Mouse (Mus musculus) embryonic facial prominence, embryonic 10.5 days (tissue): Measurements from ENCODE around the gene Vamp4. TPM values are rescaled to one million over a fixed set of nuclear protein-coding genes. Genes with fewer than 3 reads are reported as not detected.

Source experiments
- DNase-seq: peaks from one replicate; pipeline ENCODE4 v3.0.0-alpha.2; 2017; ENCODE audit warnings: low spot score
- H3K27ac ChIP-seq: fragments of 300-500 bp; sonication (generic); replicated peaks from 2 replicates; pipeline ENCODE4 v1.5.1; 2016; ENCODE audit warnings: mild to moderate bottlenecking
- H3K27me3 ChIP-seq: fragments of 300-500 bp; sonication (generic); replicated peaks from 2 replicates; pipeline ENCODE4 v1.6.1; 2016; ENCODE audit warnings: low read depth, mild to moderate bottlenecking; ENCODE audit not compliant: poor library complexity, severe bottlenecking
- H3K36me3 ChIP-seq: fragments of 300-500 bp; sonication (generic); replicated peaks from 2 replicates; pipeline ENCODE4 v1.6.1; 2016; ENCODE audit warnings: mild to moderate bottlenecking, moderate library complexity
- H3K4me1 ChIP-seq: fragments of 300-500 bp; sonication (generic); 2 replicates; pipeline ENCODE4 v1.6.1; 2016
- H3K4me3 ChIP-seq: fragments of 300-500 bp; sonication (generic); 2 replicates; pipeline ENCODE4 v1.5.1; 2016; ENCODE audit warnings: mild to moderate bottlenecking, moderate library complexity
- H3K9me3 ChIP-seq: fragments of 300-500 bp; sonication (generic); 2 replicates; pipeline ENCODE4 v1.6.1; 2016; ENCODE audit warnings: mild to moderate bottlenecking
- WGBS: fragments of 180-500 bp; shearing (Covaris S2); methylation state at CpG from one replicate; pipeline ENCODE4 v1.1.7; 2016; 5-methylcytosine and 5-hydroxymethylcytosine counted together
- polyA plus RNA-seq: library from polyadenylated mRNA; unstranded; fragments of >200 nt; fragmentation: Nextera tagmentation; extraction: Ambion mirVana; gene quantifications from 2 replicates; pipeline ENCODE4 v1.2.1, GENCODE M21; 2016

Gene Vamp4
- polyA plus RNA-seq: 51.4 and 54.7 TPM in 2 replicates

GRCm38 (mm10) chr1:162570260-162570748 lies at the start of gene Vamp4:
Vamp4 (plus strand) TSS chr1:162570515.
- peak; percentile 99 for DNase-seq
- H3K27ac ChIP-seq: peak within 1 kb of the TSS; percentile 97
- peaks cover 15% of the 10 kb centered on the region for H3K36me3 ChIP-seq
- H3K4me1 ChIP-seq: peaks cover 23% of the 10 kb centered on the region
- H3K4me3 ChIP-seq: peak within 1 kb of the TSS; percentile 97
- WGBS: under 1% methylated on average over 43 of the region's 43 CpGs
- H3K27me3 ChIP-seq: no peaks in the 10 kb centered on the region
- peaks cover 9% of the 10 kb centered on the region; the same call in 1 of the 2 replicates for H3K9me3 ChIP-seq

GRCm38 (mm10) chr1:162529651-162530050 lies 40.7 kb upstream of the Vamp4 start:
- WGBS: 60% methylated on average over 2 of the region's 2 CpGs
- H3K4me3 ChIP-seq: no peak overlapping the region
- peaks cover 10% of the 10 kb centered on the region; the same call in 1 of the 2 replicates for H3K9me3 ChIP-seq

GRCm38 (mm10) chr1:162530666-162531065 lies 39.6 kb upstream of the Vamp4 start:
- no peak overlapping the region for H3K4me3 ChIP-seq
- peaks cover 10% of the 10 kb centered on the region; the same call in 1 of the 2 replicates for H3K9me3 ChIP-seq
- DNase-seq: peak; percentile 21
- peaks cover 7% of the 10 kb centered on the region; the same call in 1 of the 2 replicates for H3K4me1 ChIP-seq
- H3K36me3 ChIP-seq: peaks cover 50% of the 10 kb centered on the region
- WGBS: 47% methylated on average over 1 of the region's 1 CpGs
- H3K27ac ChIP-seq: no peak overlapping the region
- no peaks in the 10 kb centered on the region for H3K27me3 ChIP-seq

More at GRCm38 (mm10) chr1:162529651-162530050, 40.7 kb upstream of the Vamp4 start:
- no peak for DNase-seq
- Histone ChIP-seq H3K27me3 (no peaks in the 10 kb centered on the region), H3K27ac (no peak overlapping the region), H3K4me1 (peaks cover 7% of the 10 kb centered on the region; the same call in 1 of the 2 replicates), H3K36me3 (peaks cover 40% of the 10 kb centered on the region)

- Histone ChIP-seq H3K4me3 (no peak overlapping the region), H3K36me3 (peaks cover 59% of the 10 kb centered on the region), H3K27ac (no peak overlapping the region), H3K4me1 (peaks cover 7% of the 10 kb centered on the region; the same call in 1 of the 2 replicates), H3K27me3 (no peaks in the 10 kb centered on the region), H3K9me3 (peaks cover 8% of the 10 kb centered on the region; the same call in 1 of the 2 replicates)
- DNase-seq: no peak
- 70% methylated on average over 4 of the region's 4 CpGs for WGBS
Measured at GRCm38 (mm10) chr1:162531584-162531983, 38.7 kb upstream of the Vamp4 start.

- WGBS: 64% methylated on average over 4 of the region's 4 CpGs
- Histone ChIP-seq H3K9me3 (peaks cover 8% of the 10 kb centered on the region; the same call in 1 of the 2 replicates), H3K27ac (no peak overlapping the region), H3K4me1 (peaks cover 7% of the 10 kb centered on the region; the same call in 1 of the 2 replicates), H3K4me3 (no peak overlapping the region), H3K27me3 (no peaks in the 10 kb centered on the region), H3K36me3 (peaks cover 67% of the 10 kb centered on the region)
- no peak for DNase-seq
Measured at GRCm38 (mm10) chr1:162532330-162532729, 38.0 kb upstream of the Vamp4 start.

GRCm38 (mm10) chr1:162533766-162534560 lies 36.4 kb upstream of the Vamp4 start:
- H3K27me3 ChIP-seq: no peaks in the 10 kb centered on the region
- no peak overlapping the region for H3K4me3 ChIP-seq
- no peaks in the 10 kb centered on the region; the same call in 1 of the 2 replicates for H3K9me3 ChIP-seq
- peaks cover 7% of the 10 kb centered on the region; the same call in 1 of the 2 replicates for H3K4me1 ChIP-seq
- peaks cover 74% of the 10 kb centered on the region for H3K36me3 ChIP-seq
- no peak overlapping the region for H3K27ac ChIP-seq
- 91% methylated on average over 14 of the region's 14 CpGs for WGBS
- no peak for DNase-seq

- H3K36me3 ChIP-seq: peaks cover 83% of the 10 kb centered on the region
- no peak overlapping the region for H3K27ac ChIP-seq
- no peaks in the 10 kb centered on the region for H3K27me3 ChIP-seq
- 72% methylated on average over 1 of the region's 1 CpGs for WGBS
- H3K4me1 ChIP-seq: peaks cover 12% of the 10 kb centered on the region
- no peaks in the 10 kb centered on the region for H3K9me3 ChIP-seq
- no peak for DNase-seq
- H3K4me3 ChIP-seq: no peak overlapping the region
Measured at GRCm38 (mm10) chr1:162543231-162543630, 27.1 kb upstream of the Vamp4 start.

- Histone ChIP-seq H3K4me3 (peak overlapping the region; percentile 78), H3K27me3 (no peaks in the 10 kb centered on the region), H3K4me1 (peaks cover 17% of the 10 kb centered on the region), H3K27ac (peak overlapping the region; percentile 81), H3K9me3 (no peaks in the 10 kb centered on the region), H3K36me3 (peaks cover 39% of the 10 kb centered on the region)
- 16% methylated on average over 10 of the region's 10 CpGs for WGBS
- DNase-seq: no peak
Measured at GRCm38 (mm10) chr1:162547607-162548006, 22.7 kb upstream of the Vamp4 start.

- peaks cover 17% of the 10 kb centered on the region for H3K4me1 ChIP-seq
- H3K36me3 ChIP-seq: peaks cover 33% of the 10 kb centered on the region
- peak within 1 kb of the TSS; percentile 81 for H3K27ac ChIP-seq
- peak; percentile 98 for DNase-seq
- no peaks in the 10 kb centered on the region for H3K9me3 ChIP-seq
- WGBS: under 1% methylated on average over 52 of the region's 52 CpGs
- peak within 1 kb of the TSS; percentile 78 for H3K4me3 ChIP-seq
- H3K27me3 ChIP-seq: no peaks in the 10 kb centered on the region
Measured at GRCm38 (mm10) chr1:162548016-162548916, 22.0 kb upstream of the Vamp4 start, which contains the start of gene Mettl13. Mettl13 (minus strand) TSS chr1:162548551.

GRCm38 (mm10) chr1:162548917-162549613 lies 21.2 kb upstream of the Vamp4 start:
- WGBS: 74% methylated on average over 10 of the region's 10 CpGs

GRCm38 (mm10) chr1:162549615-162550283 lies 20.6 kb upstream of the Vamp4 start:
- Histone ChIP-seq H3K27ac (no peak overlapping the region), H3K4me3 (no peak overlapping the region), H3K4me1 (peaks cover 17% of the 10 kb centered on the region), H3K27me3 (no peaks in the 10 kb centered on the region), H3K9me3 (no peaks in the 10 kb centered on the region), H3K36me3 (peaks cover 18% of the 10 kb centered on the region)
- 80% methylated on average over 5 of the region's 5 CpGs for WGBS
- no peak for DNase-seq

More at GRCm38 (mm10) chr1:162548917-162549613, 21.2 kb upstream of the Vamp4 start:
- Histone ChIP-seq H3K4me3 (peak overlapping the region; percentile 78), H3K4me1 (peaks cover 17% of the 10 kb centered on the region), H3K27me3 (no peaks in the 10 kb centered on the region), H3K27ac (peak overlapping the region; percentile 81), H3K9me3 (no peaks in the 10 kb centered on the region), H3K36me3 (peaks cover 25% of the 10 kb centered on the region)
- DNase-seq: no peak
